Mouse (Mus musculus): Measurements from ENCODE around the gene Smpd3.

Gene Smpd3

GRCm38 (mm10) chr8:106337852-106338521 is at the start of gene Smpd3:
TSS of gene Smpd3 (minus strand) at chr8:106337988.
- DNase-seq: peak; percentile 97

GRCm38 (mm10) chr8:106381026-106381425 is 43.2 kb upstream of the Smpd3 start:
- DNase-seq: no peak

- no peak for DNase-seq
Measured at GRCm38 (mm10) chr8:106379357-106379756, 41.6 kb upstream of the Smpd3 start.

GRCm38 (mm10) chr8:106378501-106379048 is 40.8 kb upstream of the Smpd3 start:
- DNase-seq: no peak

GRCm38 (mm10) chr8:106376862-106377261 is 39.1 kb upstream of the Smpd3 start:
- DNase-seq: no peak

- DNase-seq: no peak
Measured at GRCm38 (mm10) chr8:106375957-106376356, 38.2 kb upstream of the Smpd3 start.

GRCm38 (mm10) chr8:106369069-106369468 is 31.3 kb upstream of the Smpd3 start:
- DNase-seq: no peak

- no peak for DNase-seq
Measured at GRCm38 (mm10) chr8:106368501-106368900, 30.7 kb upstream of the Smpd3 start.

GRCm38 (mm10) chr8:106364837-106365236 is 27.0 kb upstream of the Smpd3 start:
- DNase-seq: no peak

GRCm38 (mm10) chr8:106364278-106364677 is 26.5 kb upstream of the Smpd3 start:
- no peak for DNase-seq

- no peak for DNase-seq
Measured at GRCm38 (mm10) chr8:106363321-106363720, 25.5 kb upstream of the Smpd3 start.

GRCm38 (mm10) chr8:106359650-106360338 is 22.0 kb upstream of the Smpd3 start:
- no peak for DNase-seq

- DNase-seq: no peak
Measured at GRCm38 (mm10) chr8:106351135-106351534, 13.3 kb upstream of the Smpd3 start.

- DNase-seq: no peak
Measured at GRCm38 (mm10) chr8:106349398-106349797, 11.6 kb upstream of the Smpd3 start.

- no peak for DNase-seq
Measured at GRCm38 (mm10) chr8:106346123-106346522, 8.3 kb upstream of the Smpd3 start.

GRCm38 (mm10) chr8:106343471-106343870 is 5.7 kb upstream of the Smpd3 start:
- no peak for DNase-seq

- DNase-seq: no peak
Measured at GRCm38 (mm10) chr8:106342828-106343227, 5.0 kb upstream of the Smpd3 start.

GRCm38 (mm10) chr8:106338741-106339209 is 987 bp upstream of the Smpd3 start:
- no peak for DNase-seq

- no peak for DNase-seq
Measured at GRCm38 (mm10) chr8:106336561-106336960, 1.2 kb downstream of the Smpd3 start.

- DNase-seq: no peak
Measured at GRCm38 (mm10) chr8:106336031-106336430, 1.8 kb downstream of the Smpd3 start.

- peak; percentile 19 for DNase-seq
Measured at GRCm38 (mm10) chr8:106335196-106335595, 2.6 kb downstream of the Smpd3 start.

- DNase-seq: no peak
Measured at GRCm38 (mm10) chr8:106333346-106333745, 4.4 kb downstream of the Smpd3 start.

GRCm38 (mm10) chr8:106332498-106332897 is 5.3 kb downstream of the Smpd3 start:
- DNase-seq: no peak

GRCm38 (mm10) chr8:106326624-106327023 is 11.2 kb downstream of the Smpd3 start:
- DNase-seq: no peak

All from kidney, adult 18-20 months (tissue).